In genomic region chr17:34951636-34952377, GRCm38 (mm10) we compare ENCODE assay signal across 9 mouse cellular contexts. TPM values are rescaled to one million over a fixed set of nuclear protein-coding genes. Genes with fewer than 3 reads are reported as not detected.
DNase-seq lines count a peak whose midpoint lies in the region; ATAC-seq and TF ChIP-seq lines count a peak whose summit lies in the region.
"Had no signal": no experiment of that assay in that cellular context is flagged by ENCODE, and none has a peak within 500 bp of the region (broad histone marks: within the 10 kb centered on the region; RNA-seq: fewer than 3 reads in every experiment).

No protein-coding gene starts in this region.

- H3K9ac ChIP-seq in heart, adult 2 months (ENCODE audit: low read depth, low read length), result peak overlapping the region; percentile 96
- H3K9ac ChIP-seq in hindbrain, embryonic 16.5 days (ENCODE audit: low read depth, low read length), result peak overlapping the region; percentile 93

- TF ChIP-seq CTCF in heart, adult 2 months (IDR thresholded peaks at IDR 0.05), result no peak
- 0 out of 2 replicates have a peak, but pooled peaks have one; percentile 33 for TF ChIP-seq CTCF in thymus, adult 2 months (IDR thresholded peaks at IDR 0.05; ENCODE audit: borderline replicate concordance, control insufficient read depth, extremely low read depth, insufficient read depth, low read length, poor library complexity)

- peak overlapping the region; percentile 95 for H3K27ac ChIP-seq in heart, adult 2 months
- H3K27ac ChIP-seq in thymus, adult 2 months (ENCODE audit: control insufficient read depth, insufficient read depth, low read length), result 0 out of 2 replicates have a peak overlapping the region, but pooled peaks have one; percentile 6
- H3K27ac ChIP-seq in hindbrain, embryonic 16.5 days (ENCODE audit: low read depth, low read length), result peak overlapping the region; percentile 84
- peak overlapping the region; percentile 99 for H3K27ac ChIP-seq in midbrain, embryonic 10.5 days (replicated peaks)

- intact Hi-C loops in heart, adult 2 months (cut with DNase I), result loop anchor here (1.0 kb wide), 1 partner anchor 28 kb away; no protein-coding TSS in a partner anchor

- no peaks in the 10 kb centered on the region for H3K79me2 ChIP-seq in heart, adult 2 months (replicated peaks; ENCODE audit: control insufficient read depth, insufficient read depth, low read length)

- H3K36me3 ChIP-seq in heart, adult 2 months (ENCODE audit: control insufficient read depth, insufficient read depth, low read length), result no peaks in the 10 kb centered on the region
- H3K36me3 ChIP-seq in thymus, adult 2 months (ENCODE audit: control insufficient read depth, insufficient read depth, low read length), result no peaks in the 10 kb centered on the region
- H3K36me3 ChIP-seq in hindbrain, embryonic 16.5 days (ENCODE audit: control insufficient read depth, insufficient read depth, low read length), result peaks cover 6% of the 10 kb centered on the region
- H3K36me3 ChIP-seq in midbrain, embryonic 10.5 days, result peaks cover 25% of the 10 kb centered on the region

- TF ChIP-seq EP300 in heart, adult 2 months (IDR thresholded peaks at IDR 0.05; ENCODE audit: insufficient read depth, low read depth, low read length), result no peak

- no peak for DNase-seq in heart, adult 2 months
- DNase-seq in heart, adult 18-20 months, result no peak
- DNase-seq in thymus, adult 2 months, result no peak
- DNase-seq in thymus, postnatal 0 days (ENCODE audit: low spot score), result no peak
- no peak for DNase-seq in midbrain, embryonic 10.5 days (ENCODE audit: low spot score)
- no peak for DNase-seq in urinary bladder, adult 2 months (ENCODE audit: low spot score)
- DNase-seq in retina, postnatal 1 day, result no peak

- WGBS in heart, adult 2 months, result under 1% methylated on average over 29 of the region's 29 CpGs
- under 1% methylated on average over 29 of the region's 29 CpGs for WGBS in thymus, adult 2 months
- under 1% methylated on average over 29 of the region's 29 CpGs for WGBS in hindbrain, embryonic 16.5 days
- under 1% methylated on average over 29 of the region's 29 CpGs for WGBS in midbrain, embryonic 10.5 days

- H3K9me3 ChIP-seq in hindbrain, embryonic 16.5 days (ENCODE audit: control insufficient read depth, low read length), result no peaks in the 10 kb centered on the region
- no peaks in the 10 kb centered on the region for H3K9me3 ChIP-seq in midbrain, embryonic 10.5 days (replicated peaks)

- no peaks in the 10 kb centered on the region; the same call in 1 of the 2 replicates for H3K4me1 ChIP-seq in heart, adult 2 months (ENCODE audit: control insufficient read depth, insufficient read depth, low read length)
- peaks cover 5% of the 10 kb centered on the region for H3K4me1 ChIP-seq in thymus, adult 2 months (replicated peaks; ENCODE audit: control insufficient read depth, insufficient read depth, low read length)
- peaks cover 11% of the 10 kb centered on the region for H3K4me1 ChIP-seq in hindbrain, embryonic 16.5 days (ENCODE audit: control insufficient read depth, insufficient read depth, low read depth, low read length)
- H3K4me1 ChIP-seq in midbrain, embryonic 10.5 days, result peaks cover 11% of the 10 kb centered on the region

- H3K4me2 ChIP-seq in hindbrain, embryonic 16.5 days (ENCODE audit: low read length), result peak overlapping the region; percentile 64

- no peak for TF ChIP-seq POLR2A in heart, adult 2 months (IDR thresholded peaks at IDR 0.05; ENCODE audit: insufficient read depth, low read depth, low read length)
- no peak for TF ChIP-seq POLR2A in thymus, adult 2 months (IDR thresholded peaks at IDR 0.05; ENCODE audit: control insufficient read depth, extremely low read depth, insufficient read depth, low read length, poor library complexity)

- H3K4me3 ChIP-seq in heart, adult 2 months, result peak overlapping the region; percentile 86
- H3K4me3 ChIP-seq in thymus, adult 2 months (ENCODE audit: control insufficient read depth, insufficient read depth, low read length), result peak overlapping the region; percentile 99
- H3K4me3 ChIP-seq in hindbrain, embryonic 16.5 days (ENCODE audit: low read length), result peak overlapping the region; percentile 78
- H3K4me3 ChIP-seq in midbrain, embryonic 10.5 days, result peak overlapping the region; percentile 78

- no peak; the same call in 1 of the 2 replicates for ATAC-seq in hindbrain, embryonic 16.5 days

- H3K27me3 ChIP-seq in heart, adult 2 months (ENCODE audit: control insufficient read depth, insufficient read depth, low read length), result no peaks in the 10 kb centered on the region
- H3K27me3 ChIP-seq in thymus, adult 2 months (ENCODE audit: control insufficient read depth, insufficient read depth, low read length), result no peaks in the 10 kb centered on the region; the same call in 1 of the 2 replicates
- no peaks in the 10 kb centered on the region for H3K27me3 ChIP-seq in hindbrain, embryonic 16.5 days (replicated peaks; ENCODE audit: control insufficient read depth, insufficient read depth, low read length)
- H3K27me3 ChIP-seq in midbrain, embryonic 10.5 days (ENCODE audit: low read depth, poor library complexity, severe bottlenecking), result peaks cover 25% of the 10 kb centered on the region

RNA-seq across cellular contexts. Expression of gene Hspa1b, which starts 7.2 kb away (rescaled TPM):
- total RNA-seq in heart, adult 2 months (2021), result 10 to 100 TPM in 1 of 2 experiments, 1 to 10 TPM in 1; 2.9 to 11.2 TPM
- 2.0 and 6.3 TPM in 2 replicates for polyA plus RNA-seq in heart, adult 2 months (2012; rRNA removed)
- 10 to 100 TPM; 15.5 to 68.2 TPM for total RNA-seq in heart, adult 18-20 months (2021)
- 22.7 and 26.5 TPM in 2 replicates for polyA plus RNA-seq in thymus, adult 2 months (2012; rRNA removed)
- polyA plus RNA-seq in thymus, postnatal 0 days (2015; fragmentation: Nextera tagmentation; extraction: Ambion mirVana), result 0.72 and 0.83 TPM in 2 replicates
- polyA plus RNA-seq in hindbrain, embryonic 16.5 days (2015; fragmentation: Nextera tagmentation; extraction: Ambion mirVana), result 0.45 and 0.74 TPM in 2 replicates
- 0.19 TPM in 1 of 2 replicates, not detected in the other for polyA plus RNA-seq in midbrain, embryonic 10.5 days (2016; fragmentation: Nextera tagmentation; extraction: Ambion mirVana)
- polyA plus RNA-seq in urinary bladder, adult 2 months (2012; rRNA removed), result 100 and 116 TPM in 2 replicates

RNA-seq across cellular contexts. Expression of gene Gm20481, which starts 17.9 kb away (rescaled TPM):
- total RNA-seq in heart, adult 2 months (2021), result not detected
- not detected in 2 replicates for polyA plus RNA-seq in heart, adult 2 months (2012; rRNA removed)
- total RNA-seq in heart, adult 18-20 months (2021), result not detected
- polyA plus RNA-seq in thymus, adult 2 months (2012; rRNA removed), result not detected in 2 replicates
- not detected in 2 replicates for polyA plus RNA-seq in thymus, postnatal 0 days (2015; fragmentation: Nextera tagmentation; extraction: Ambion mirVana)
- not detected in 2 replicates for polyA plus RNA-seq in hindbrain, embryonic 16.5 days (2015; fragmentation: Nextera tagmentation; extraction: Ambion mirVana)
- polyA plus RNA-seq in midbrain, embryonic 10.5 days (2016; fragmentation: Nextera tagmentation; extraction: Ambion mirVana), result 0.27 TPM in 1 of 2 replicates, not detected in the other
- polyA plus RNA-seq in urinary bladder, adult 2 months (2012; rRNA removed), result not detected in 2 replicates
- total RNA-seq: left cerebral cortex, adult 8-10 months had no signal

RNA-seq across cellular contexts. Expression of gene Hspa1a, which starts 20.1 kb away (rescaled TPM):
- 1 to 10 TPM; 3.3 to 9.8 TPM for total RNA-seq in heart, adult 2 months (2021)
- polyA plus RNA-seq in heart, adult 2 months (2012; rRNA removed), result 3.0 and 5.9 TPM in 2 replicates
- 10 to 100 TPM; 17.5 to 41.5 TPM for total RNA-seq in heart, adult 18-20 months (2021)
- 10.0 and 12.2 TPM in 2 replicates for polyA plus RNA-seq in thymus, adult 2 months (2012; rRNA removed)
- polyA plus RNA-seq in thymus, postnatal 0 days (2015; fragmentation: Nextera tagmentation; extraction: Ambion mirVana), result 6.8 and 7.6 TPM in 2 replicates
- 15.3 and 18.1 TPM in 2 replicates for polyA plus RNA-seq in hindbrain, embryonic 16.5 days (2015; fragmentation: Nextera tagmentation; extraction: Ambion mirVana)
- 1.3 and 1.6 TPM in 2 replicates for polyA plus RNA-seq in midbrain, embryonic 10.5 days (2016; fragmentation: Nextera tagmentation; extraction: Ambion mirVana)
- polyA plus RNA-seq in urinary bladder, adult 2 months (2012; rRNA removed), result 52.7 and 54.4 TPM in 2 replicates

RNA-seq across cellular contexts. Expression of gene Hspa1l, which starts 20.7 kb away (rescaled TPM):
- 10 to 100 TPM in 1 of 2 experiments, 1 to 10 TPM in 1; 8.3 to 10.9 TPM for total RNA-seq in heart, adult 2 months (2021)
- polyA plus RNA-seq in heart, adult 2 months (2012; rRNA removed), result 3.6 and 6.6 TPM in 2 replicates
- 10 to 100 TPM in 1 of 2 experiments, 1 to 10 TPM in 1; 9.8 to 10.8 TPM for total RNA-seq in heart, adult 18-20 months (2021)
- polyA plus RNA-seq in thymus, adult 2 months (2012; rRNA removed), result 0.06 and 0.28 TPM in 2 replicates
- polyA plus RNA-seq in thymus, postnatal 0 days (2015; fragmentation: Nextera tagmentation; extraction: Ambion mirVana), result 0.09 and 0.27 TPM in 2 replicates
- 1.4 and 1.6 TPM in 2 replicates for polyA plus RNA-seq in hindbrain, embryonic 16.5 days (2015; fragmentation: Nextera tagmentation; extraction: Ambion mirVana)
- 0.71 and 0.81 TPM in 2 replicates for polyA plus RNA-seq in midbrain, embryonic 10.5 days (2016; fragmentation: Nextera tagmentation; extraction: Ambion mirVana)
- polyA plus RNA-seq in urinary bladder, adult 2 months (2012; rRNA removed), result 0.47 and 0.54 TPM in 2 replicates

RNA-seq across cellular contexts. Expression of gene Neu1, which starts 20.8 kb away (rescaled TPM):
- total RNA-seq in heart, adult 2 months (2021), result 10 to 100 TPM; 14.5 TPM
- 22.0 and 23.6 TPM in 2 replicates for polyA plus RNA-seq in heart, adult 2 months (2012; rRNA removed)
- total RNA-seq in heart, adult 18-20 months (2021), result 10 to 100 TPM; 14.6 to 15.9 TPM
- polyA plus RNA-seq in thymus, adult 2 months (2012; rRNA removed), result 66.9 and 82.3 TPM in 2 replicates
- polyA plus RNA-seq in thymus, postnatal 0 days (2015; fragmentation: Nextera tagmentation; extraction: Ambion mirVana), result 25.7 and 28.2 TPM in 2 replicates
- polyA plus RNA-seq in hindbrain, embryonic 16.5 days (2015; fragmentation: Nextera tagmentation; extraction: Ambion mirVana), result 41.7 and 42.1 TPM in 2 replicates
- polyA plus RNA-seq in midbrain, embryonic 10.5 days (2016; fragmentation: Nextera tagmentation; extraction: Ambion mirVana), result 16.1 and 19.2 TPM in 2 replicates
- 27.9 and 32.0 TPM in 2 replicates for polyA plus RNA-seq in urinary bladder, adult 2 months (2012; rRNA removed)

Comparison
In these comparisons a context has a peak if more than half of its experiments do, and no peak if none do; other contexts are left out.
1. H3K27ac ChIP-seq: peak in every context shown above with its lines; median percentile 99 in midbrain, embryonic 10.5 days; 95 in heart, adult 2 months; 84 in hindbrain, embryonic 16.5 days; 6 in thymus, adult 2 months.